Mouse (Mus musculus) brain, embryonic 14.5 days (tissue): ENCODE results near the gene Thbs4. TPM values are rescaled to one million over a fixed set of nuclear protein-coding genes. Genes with fewer than 3 reads are reported as not detected.
A peak's percentile ranks its signal among the peaks of the same experiment; 100 is the strongest.
"Not testable (repeated sequence)": the region's sequence is repeated elsewhere in the genome, so short reads cannot be mapped to it uniquely, and the experiment has no call there.

Experiments used
- DNase-seq: peaks from one replicate; pipeline ENCODE4 v3.0.0-alpha.2; 2011; ENCODE audit warnings: low read depth
- CTCF ChIP-seq: fragments of 200-500 bp; IDR thresholded peaks from 2 replicates; pipeline ENCODE4 v1.5.1; 2012; ENCODE audit warnings: inconsistent platforms, mild to moderate bottlenecking, moderate library complexity, borderline replicate concordance; ENCODE audit not compliant: insufficient read depth, insufficient read length; ENCODE audit errors: extremely low read depth
- POLR2A ChIP-seq: fragments of 200-500 bp; IDR thresholded peaks from 2 replicates; pipeline ENCODE4 v1.6.1; 2012; ENCODE audit warnings: mild to moderate bottlenecking, inconsistent platforms, borderline replicate concordance; ENCODE audit not compliant: poor library complexity, insufficient read depth, insufficient read length, severe bottlenecking; ENCODE audit errors: extremely low read depth
- polyA plus RNA-seq: library from polyadenylated mRNA; depleted of rRNA; stranded (reverse); fragments of >200 nt; gene quantifications from 2 replicates; pipeline ENCODE4 v1.2.3, GENCODE M21; 2012; rRNA removed

Gene Thbs4
- 1.3 and 2.2 TPM in 2 replicates for polyA plus RNA-seq

DNA sequence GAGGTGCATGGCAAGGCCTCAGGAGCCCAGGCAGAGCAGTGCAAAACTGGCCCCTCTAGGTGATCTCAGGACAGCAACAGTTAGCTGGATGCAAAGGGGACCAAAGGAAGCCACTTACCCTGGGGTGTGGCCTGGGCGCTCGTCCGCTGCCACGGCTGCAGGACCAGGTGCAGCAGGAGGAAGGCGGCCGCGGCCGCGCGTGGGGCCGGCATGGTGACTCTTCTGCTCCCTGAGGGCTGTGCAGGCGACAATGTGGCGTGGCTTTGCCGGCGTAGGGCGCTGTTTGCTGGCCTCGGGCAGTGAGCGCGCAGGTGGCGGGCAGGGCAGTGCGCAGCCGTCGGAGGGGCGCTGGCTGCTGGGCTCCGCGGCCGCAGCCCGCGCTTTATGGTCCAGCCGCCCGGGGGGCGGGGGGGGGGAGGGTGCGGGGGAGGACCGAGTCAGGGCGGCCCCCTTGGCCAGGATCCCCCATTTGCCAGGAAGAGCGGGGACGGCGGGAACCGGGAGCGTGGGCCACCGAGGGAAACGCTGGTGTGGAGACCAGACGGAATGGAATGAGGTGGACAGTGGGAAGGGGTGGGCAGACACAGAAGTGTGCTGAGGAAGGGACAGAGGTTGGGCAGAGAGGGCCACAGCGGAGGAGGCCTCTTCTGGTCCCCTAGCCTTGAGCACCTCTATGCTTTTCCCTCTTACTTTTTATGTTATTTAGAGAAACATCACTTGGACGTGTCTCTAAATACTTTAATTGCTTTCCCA lies at the start of gene Thbs4:
Gene Thbs4 (minus strand): TSS at position 357 of the 753 bp plus-strand sequence.
- peak; percentile 25 for DNase-seq
- no peak for TF ChIP-seq POLR2A

- TF ChIP-seq CTCF (no peak), POLR2A (no peak)
- no peak for DNase-seq
Measured at GRCm38 (mm10) chr13:92833162-92833561, 38.5 kb upstream of the Thbs4 start.

DNA sequence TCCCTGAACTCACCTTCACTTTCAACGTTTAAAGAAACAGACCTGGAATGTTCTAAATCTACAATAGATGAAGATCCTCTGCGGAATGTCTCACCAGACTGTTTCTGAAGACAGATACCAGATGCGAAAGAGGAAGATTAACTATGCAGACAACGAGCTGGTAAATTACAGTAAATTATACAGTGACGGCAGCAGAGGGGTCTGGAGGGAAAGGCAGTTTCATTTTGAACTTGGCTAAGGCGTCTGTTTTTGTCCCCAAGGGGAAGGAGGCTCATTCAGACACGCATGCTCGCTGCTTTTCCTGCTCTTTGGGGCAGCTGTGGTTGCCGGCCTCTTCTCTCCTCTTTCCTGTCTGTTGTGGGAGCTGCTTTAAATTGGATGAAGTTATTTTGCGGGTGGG lies 34.2 kb upstream of the Thbs4 start:
- peak; percentile 49 for DNase-seq
- TF ChIP-seq POLR2A (no peak), CTCF (no peak)

GRCm38 (mm10) chr13:92817357-92817756 lies 22.7 kb upstream of the Thbs4 start:
- DNase-seq = no peak
- no peak for TF ChIP-seq POLR2A
- TF ChIP-seq CTCF = no peak

DNA sequence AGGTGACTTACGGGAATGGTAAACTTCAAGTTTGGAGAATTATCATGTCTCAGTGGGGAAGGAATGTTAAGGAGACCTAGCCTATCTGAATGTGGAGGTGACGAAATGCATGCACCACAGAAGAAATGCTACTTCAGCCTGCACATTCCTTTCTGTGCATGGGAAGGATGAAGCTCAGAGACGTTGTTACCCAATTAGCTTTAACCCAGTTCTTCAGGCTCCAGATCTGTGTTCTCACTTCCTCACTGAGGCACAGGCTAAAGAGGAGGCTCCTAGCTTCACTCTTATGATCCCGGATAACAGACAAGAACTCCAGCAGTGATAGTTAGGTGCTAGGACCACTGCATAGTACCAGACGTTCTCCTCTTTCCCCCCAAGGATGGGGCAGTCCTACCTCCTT lies 21.7 kb upstream of the Thbs4 start:
- TF ChIP-seq CTCF = no peak
- no peak for TF ChIP-seq POLR2A
- DNase-seq = no peak

DNA sequence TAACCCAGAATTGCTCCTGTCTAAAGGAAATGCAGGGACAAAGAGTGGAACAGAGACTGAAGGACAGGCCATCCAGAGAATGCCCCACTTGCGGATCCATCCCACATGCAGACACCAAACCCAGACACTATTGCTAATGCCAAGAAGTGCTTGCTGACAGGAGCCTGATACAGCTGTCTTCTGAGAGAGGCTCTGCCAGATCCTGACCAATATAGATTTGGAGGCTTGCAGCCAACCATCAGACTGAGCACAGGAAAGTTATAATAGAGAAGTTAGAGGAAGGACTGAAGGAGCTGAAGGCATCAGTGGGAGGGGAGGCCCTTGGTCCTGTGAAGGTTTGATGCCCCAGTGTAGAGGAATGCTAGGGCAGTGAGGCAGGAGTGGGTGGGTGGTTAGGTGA lies 16.0 kb upstream of the Thbs4 start:
- not testable (repeated sequence) for DNase-seq

GRCm38 (mm10) chr13:92807849-92808248 lies 13.2 kb upstream of the Thbs4 start:
- TF ChIP-seq CTCF (no peak), POLR2A (no peak)

DNA sequence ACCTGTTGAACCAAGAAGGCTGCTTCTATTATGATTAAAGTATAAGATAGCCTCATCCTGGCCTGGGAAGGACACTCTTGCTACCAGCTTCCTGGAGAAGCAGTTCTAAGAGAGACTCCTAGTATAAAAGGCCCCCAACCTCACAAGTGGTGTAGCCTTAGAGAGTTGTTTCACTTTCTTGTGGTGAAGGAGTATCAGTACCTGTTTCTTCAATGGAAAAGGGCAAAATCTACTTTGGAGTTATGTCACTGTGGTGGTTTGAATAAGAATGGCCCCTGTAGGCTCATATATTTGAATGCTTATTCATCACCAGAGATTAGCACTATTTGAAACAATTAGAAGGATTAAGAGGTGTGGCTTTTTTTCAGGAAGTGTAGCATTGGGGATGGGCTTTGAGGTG lies 12.2 kb upstream of the Thbs4 start:
- DNase-seq = no peak
- TF ChIP-seq CTCF = no peak
- TF ChIP-seq POLR2A = no peak

More at GRCm38 (mm10) chr13:92807849-92808248, 13.2 kb upstream of the Thbs4 start:
- no peak for DNase-seq

GRCm38 (mm10) chr13:92799306-92799925 lies 4.8 kb upstream of the Thbs4 start:
- no peak for TF ChIP-seq POLR2A
- TF ChIP-seq CTCF = no peak
- no peak for DNase-seq

GRCm38 (mm10) chr13:92798830-92799229 lies 4.2 kb upstream of the Thbs4 start:
- TF ChIP-seq CTCF = no peak
- no peak for TF ChIP-seq POLR2A
- DNase-seq = no peak

DNA sequence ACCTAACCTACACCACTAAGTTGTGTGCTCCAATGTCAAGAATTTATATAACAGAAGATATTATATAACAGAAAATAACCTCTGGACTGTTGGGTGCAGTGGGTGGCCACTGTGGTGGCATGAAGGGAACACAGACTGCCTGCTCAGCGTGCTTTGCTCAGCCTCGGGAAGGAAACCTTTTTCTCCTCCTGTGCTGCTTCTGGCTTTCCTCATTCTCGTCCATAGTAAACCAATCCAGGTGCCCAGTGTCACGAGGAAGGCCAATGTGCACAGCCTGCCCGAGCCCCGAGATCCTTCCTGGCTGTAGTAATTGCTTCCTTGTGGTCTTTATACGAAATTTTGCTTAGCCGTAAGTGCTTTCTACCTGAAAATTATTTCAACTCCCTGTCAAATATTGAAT lies 982 bp downstream of the Thbs4 start:
- DNase-seq = no peak
- no peak for TF ChIP-seq CTCF
- no peak for TF ChIP-seq POLR2A

DNA sequence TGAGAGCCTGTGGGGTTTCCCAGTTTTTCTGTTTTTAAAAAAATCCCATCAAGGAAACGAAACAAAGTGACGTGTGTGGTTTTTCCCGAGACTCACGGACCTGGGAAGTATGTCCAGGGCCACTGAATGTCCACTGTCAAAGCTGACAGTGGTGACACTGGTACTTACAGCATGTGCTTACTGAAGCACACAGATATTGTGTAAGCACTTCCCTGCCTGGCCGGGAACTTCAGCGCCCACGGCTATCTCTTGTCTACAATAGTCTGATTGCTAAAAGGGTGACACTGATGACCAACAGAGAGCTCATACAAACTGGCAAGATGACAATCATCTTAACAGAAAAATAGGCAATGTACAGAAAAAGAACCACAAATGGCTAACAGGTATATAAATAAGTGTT lies 3.1 kb downstream of the Thbs4 start:
- no peak for DNase-seq
- no peak for TF ChIP-seq POLR2A
- TF ChIP-seq CTCF = no peak

DNA sequence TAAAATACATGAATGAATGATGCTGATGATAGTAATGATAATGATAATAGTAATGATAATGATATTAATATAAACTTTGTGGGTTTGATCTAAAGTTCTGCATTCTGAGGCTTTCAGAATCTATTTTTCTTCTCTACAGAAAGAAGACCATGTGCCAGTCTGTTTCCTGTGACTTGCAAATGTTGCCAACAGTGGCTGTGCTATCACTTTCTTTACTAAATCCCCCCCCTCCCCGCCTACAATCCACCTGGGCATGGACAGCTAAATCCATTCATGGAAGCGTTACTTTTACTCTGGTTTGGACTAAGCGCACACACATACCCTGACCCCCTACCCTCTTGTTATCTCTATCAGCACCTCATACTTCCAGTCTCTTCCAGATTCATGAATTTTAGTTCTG lies 10.3 kb downstream of the Thbs4 start:
- no peak for TF ChIP-seq CTCF
- TF ChIP-seq POLR2A = no peak
- no peak for DNase-seq

- no peak for DNase-seq
- TF ChIP-seq POLR2A (no peak), CTCF (no peak)
Measured at GRCm38 (mm10) chr13:92783551-92783950, 11.1 kb downstream of the Thbs4 start.

GRCm38 (mm10) chr13:92780927-92781326 lies 13.7 kb downstream of the Thbs4 start:
- TF ChIP-seq CTCF (no peak), POLR2A (no peak)

DNA sequence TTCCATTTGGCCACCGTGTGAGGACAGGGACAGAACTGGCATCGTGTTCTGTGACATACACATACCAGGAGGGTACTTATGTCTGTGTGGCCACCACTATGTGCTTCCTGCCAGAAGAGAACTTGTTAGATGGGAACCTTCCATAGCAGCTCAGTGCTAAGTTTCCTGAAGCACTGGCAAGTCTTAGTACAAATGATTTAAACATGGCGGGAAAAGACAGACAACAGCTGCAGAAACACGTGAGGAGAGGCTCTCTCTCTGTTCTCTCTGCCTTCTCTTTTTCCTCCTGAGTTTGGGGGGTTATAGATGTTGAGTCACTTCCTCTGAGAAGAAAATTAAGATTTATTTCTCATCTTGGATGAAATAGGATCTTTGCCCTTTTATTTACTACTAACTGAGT lies 14.5 kb downstream of the Thbs4 start:
- no peak for DNase-seq
- no peak for TF ChIP-seq CTCF

More at GRCm38 (mm10) chr13:92780927-92781326, 13.7 kb downstream of the Thbs4 start:
- DNase-seq = no peak
